Mouse (Mus musculus): ENCODE results near the gene Glis3.

DNA sequence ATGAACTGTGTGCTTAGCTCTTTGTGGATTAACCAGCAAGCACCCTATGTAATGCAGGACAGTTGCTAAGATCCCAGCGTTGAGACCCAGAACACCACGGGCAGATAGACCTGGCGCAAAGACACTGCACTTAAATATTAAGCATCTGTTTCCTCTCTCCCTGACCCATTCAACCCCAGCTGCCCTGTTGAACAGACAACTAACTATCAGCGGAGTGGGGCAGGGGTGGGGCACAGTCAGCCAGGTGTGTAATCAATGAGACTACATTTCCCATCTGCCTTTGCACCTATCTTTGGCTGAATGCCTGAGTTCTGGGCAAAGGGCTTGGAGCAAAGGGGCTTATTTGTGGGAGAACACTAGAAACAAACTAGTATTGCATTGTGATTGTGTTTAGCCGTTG, 180.1 kb downstream of the Glis3 start:
- TF ChIP-seq CTCF (IDR thresholded peaks at IDR 0.05; ENCODE audit: insufficient read depth, low read length) = no peak
- TF ChIP-seq POLR2A (IDR thresholded peaks at IDR 0.05; ENCODE audit: borderline replicate concordance, extremely low read depth, low read depth, low read length) = no peak

All from lung, adult 2 months (tissue).